10 mouse cellular contexts compared by ENCODE assay signal in genomic region chr5:106417210-106417609, GRCm38 (mm10). TPM values are rescaled to one million over a fixed set of nuclear protein-coding genes. Genes with fewer than 3 reads are reported as not detected.
DNase-seq lines count a peak whose midpoint lies in the region; ATAC-seq lines count a peak whose summit lies in the region.
"Had no signal": no experiment of that assay in that cellular context is flagged by ENCODE, and none has a peak within 500 bp of the region (broad histone marks: within the 10 kb centered on the region; RNA-seq: fewer than 3 reads in every experiment).

No protein-coding gene starts in this region.

- ATAC-seq in hindbrain, embryonic 11.5 days (ENCODE audit: low FRiP score): no peak
- no peak for ATAC-seq in hindbrain, embryonic 14.5 days (ENCODE audit: low FRiP score)
- no peak for ATAC-seq in embryonic facial prominence, embryonic 11.5 days (replicated peaks; ENCODE audit: insufficient number of reproducible peaks, low FRiP score, low TSS enrichment, low read depth)
- no peak for ATAC-seq in frontal cortex, adult (ENCODE audit: low TSS enrichment)

- no peaks in the 10 kb centered on the region for H3K36me3 ChIP-seq in hindbrain, embryonic 11.5 days (ENCODE audit: control insufficient read depth, insufficient read depth, low read length)
- H3K36me3 ChIP-seq in hindbrain, embryonic 14.5 days (replicated peaks; ENCODE audit: control insufficient read depth, insufficient read depth): no peaks in the 10 kb centered on the region
- no peaks in the 10 kb centered on the region for H3K36me3 ChIP-seq in embryonic facial prominence, embryonic 11.5 days (replicated peaks; ENCODE audit: control insufficient read depth, insufficient read depth, low read depth, low read length)
- H3K36me3 ChIP-seq: hindbrain, embryonic 15.5 days; neural tube, embryonic 12.5 days had no signal

- no peaks in the 10 kb centered on the region for H3K9me3 ChIP-seq in hindbrain, embryonic 11.5 days (ENCODE audit: control insufficient read depth, low read length)
- H3K9me3 ChIP-seq in hindbrain, embryonic 14.5 days (ENCODE audit: control insufficient read depth, low read length): no peaks in the 10 kb centered on the region
- H3K9me3 ChIP-seq in embryonic facial prominence, embryonic 11.5 days (replicated peaks; ENCODE audit: control insufficient read depth, low read length): no peaks in the 10 kb centered on the region
- H3K9me3 ChIP-seq: hindbrain, embryonic 15.5 days; neural tube, embryonic 12.5 days had no signal

- H3K27me3 ChIP-seq in hindbrain, embryonic 11.5 days (ENCODE audit: control insufficient read depth, insufficient read depth, low read length): no peaks in the 10 kb centered on the region
- H3K27me3 ChIP-seq in hindbrain, embryonic 14.5 days (ENCODE audit: control insufficient read depth, insufficient read depth, low read length): no peaks in the 10 kb centered on the region
- H3K27me3 ChIP-seq in embryonic facial prominence, embryonic 11.5 days (ENCODE audit: control insufficient read depth, insufficient read depth, low read length): no peaks in the 10 kb centered on the region
- H3K27me3 ChIP-seq: hindbrain, embryonic 15.5 days; neural tube, embryonic 12.5 days had no signal

- peak; percentile 60 for DNase-seq in hindbrain, embryonic 11.5 days (ENCODE audit: low spot score)
- no peak for DNase-seq in hindbrain, embryonic 14.5 days (ENCODE audit: low spot score)
- peak; percentile 5 for DNase-seq in thymus, postnatal 14 days
- DNase-seq in thymus, adult 18-20 months: no peak
- peak; percentile 69 for DNase-seq in embryonic facial prominence, embryonic 11.5 days (ENCODE audit: low spot score)
- peak; percentile 46 for DNase-seq in thymus, postnatal 4 days
- no peak for DNase-seq in urinary bladder, adult 18-20 months (ENCODE audit: low spot score in 2 of 2)

- 37% methylated on average over 7 of the region's 7 CpGs for WGBS in hindbrain, embryonic 11.5 days
- 35% methylated on average over 7 of the region's 7 CpGs for WGBS in hindbrain, embryonic 14.5 days
- 27% methylated on average over 7 of the region's 7 CpGs for WGBS in embryonic facial prominence, embryonic 11.5 days

- H3K9ac ChIP-seq in hindbrain, embryonic 11.5 days (ENCODE audit: low read depth, low read length): no peak overlapping the region
- H3K9ac ChIP-seq in hindbrain, embryonic 14.5 days: no peak overlapping the region
- no peak overlapping the region for H3K9ac ChIP-seq in embryonic facial prominence, embryonic 11.5 days (replicated peaks; ENCODE audit: low read length)
- H3K9ac ChIP-seq: hindbrain, embryonic 15.5 days; neural tube, embryonic 12.5 days had no signal

- H3K27ac ChIP-seq in hindbrain, embryonic 11.5 days (ENCODE audit: low read depth, low read length): no peak overlapping the region
- no peak overlapping the region for H3K27ac ChIP-seq in hindbrain, embryonic 14.5 days
- no peak overlapping the region for H3K27ac ChIP-seq in embryonic facial prominence, embryonic 11.5 days (replicated peaks; ENCODE audit: low read depth, low read length)
- H3K27ac ChIP-seq: hindbrain, embryonic 15.5 days; neural tube, embryonic 12.5 days had no signal

- no peak overlapping the region for H3K4me2 ChIP-seq in hindbrain, embryonic 11.5 days (replicated peaks; ENCODE audit: low read depth, low read length)
- no peak overlapping the region for H3K4me2 ChIP-seq in hindbrain, embryonic 14.5 days (replicated peaks)
- H3K4me2 ChIP-seq in embryonic facial prominence, embryonic 11.5 days (ENCODE audit: low read depth, low read length): no peak overlapping the region
- H3K4me2 ChIP-seq: hindbrain, embryonic 15.5 days; neural tube, embryonic 12.5 days had no signal

- no peaks in the 10 kb centered on the region for H3K4me1 ChIP-seq in hindbrain, embryonic 11.5 days (replicated peaks; ENCODE audit: control insufficient read depth, insufficient read depth, low read length)
- no peaks in the 10 kb centered on the region for H3K4me1 ChIP-seq in hindbrain, embryonic 14.5 days (replicated peaks; ENCODE audit: control insufficient read depth, insufficient read depth, low read length)
- H3K4me1 ChIP-seq in embryonic facial prominence, embryonic 11.5 days (ENCODE audit: control insufficient read depth, insufficient read depth, low read length): no peaks in the 10 kb centered on the region
- H3K4me1 ChIP-seq: hindbrain, embryonic 15.5 days; neural tube, embryonic 12.5 days had no signal

- no peak overlapping the region for H3K4me3 ChIP-seq in hindbrain, embryonic 11.5 days (ENCODE audit: low read depth, low read length)
- H3K4me3 ChIP-seq in hindbrain, embryonic 14.5 days (replicated peaks; ENCODE audit: low read length): no peak overlapping the region
- no peak overlapping the region for H3K4me3 ChIP-seq in embryonic facial prominence, embryonic 11.5 days (ENCODE audit: low read depth, low read length)
- H3K4me3 ChIP-seq: hindbrain, embryonic 15.5 days; neural tube, embryonic 12.5 days had no signal

RNA-seq across cellular contexts. Expression of gene Barhl2, which starts 40.8 kb away (rescaled TPM):
- polyA plus RNA-seq in hindbrain, embryonic 11.5 days (2014; fragmentation: Nextera tagmentation; extraction: Ambion mirVana): 2.0 and 3.3 TPM in 2 replicates
- 1.1 and 2.3 TPM in 2 replicates for polyA plus RNA-seq in hindbrain, embryonic 14.5 days (2014; fragmentation: Nextera tagmentation; extraction: Ambion mirVana)
- 0.08 TPM in 2 replicates for polyA plus RNA-seq in embryonic facial prominence, embryonic 11.5 days (2014; fragmentation: Nextera tagmentation; extraction: Ambion mirVana)

Comparison
In these comparisons a context has a peak if more than half of its experiments do, and no peak if none do; other contexts are left out.
1. DNase-seq: peak in hindbrain, embryonic 11.5 days (single experiment), thymus, postnatal 14 days (single experiment), embryonic facial prominence, embryonic 11.5 days (single experiment) and thymus, postnatal 4 days (single experiment); none in hindbrain, embryonic 14.5 days (single experiment), thymus, adult 18-20 months (0 of 2) and urinary bladder, adult 18-20 months (0 of 2).